Mouse (Mus musculus) layer of hippocampus, adult 9-11 months (tissue): ENCODE measurements at regions not wholly inside any gene's neighbourhood (a gene's known extent, or its start where the extent isn't known, plus 50 kb on each side); places are given as distances from the start of the nearest gene placed in this dataset.

Source experiments
- DNase-seq: peaks from one replicate; pipeline ENCODE4 v3.0.0; 2022

- DNase-seq, result no peak
Observed at GRCm38 (mm10) chr6:138956461-138957072, 298.2 kb upstream of the Igbp1b start.

- peak; percentile 43 for DNase-seq
Observed at GRCm38 (mm10) chr6:138950888-138951287, 292.5 kb upstream of the Igbp1b start.

GRCm38 (mm10) chr6:138946632-138947031 is 288.3 kb upstream of the Igbp1b start:
- no peak for DNase-seq

- DNase-seq, result peak; percentile 48
Observed at GRCm38 (mm10) chr6:138945432-138945831, 287.1 kb upstream of the Igbp1b start.

GRCm38 (mm10) chr6:138920161-138920560 is 261.8 kb upstream of the Igbp1b start:
- peak; percentile 43 for DNase-seq

- no peak for DNase-seq
Observed at GRCm38 (mm10) chr6:138919531-138919930, 261.2 kb upstream of the Igbp1b start.

GRCm38 (mm10) chr6:138914981-138915380 is 256.6 kb upstream of the Igbp1b start:
- peak; percentile 21 for DNase-seq

- DNase-seq, result peak; percentile 8
Observed at GRCm38 (mm10) chr6:138873610-138874009, 215.3 kb upstream of the Igbp1b start.

- DNase-seq, result peak; percentile 45
Observed at GRCm38 (mm10) chr6:138872495-138873415, 214.4 kb upstream of the Igbp1b start.

GRCm38 (mm10) chr6:138838043-138838442 is 179.7 kb upstream of the Igbp1b start:
- no peak for DNase-seq

- DNase-seq, result peak; percentile 51
Observed at GRCm38 (mm10) chr6:138834876-138835275, 176.5 kb upstream of the Igbp1b start.

- no peak for DNase-seq
Observed at GRCm38 (mm10) chr6:138801835-138802234, 143.5 kb upstream of the Igbp1b start.

- peak; percentile 47 for DNase-seq
Observed at GRCm38 (mm10) chr6:138800836-138801740, 142.7 kb upstream of the Igbp1b start.

GRCm38 (mm10) chr6:138794706-138795105 is 136.4 kb upstream of the Igbp1b start:
- DNase-seq, result no peak

- no peak for DNase-seq
Observed at GRCm38 (mm10) chr6:138792802-138793201, 134.5 kb upstream of the Igbp1b start.

GRCm38 (mm10) chr6:138782907-138783306 is 124.6 kb upstream of the Igbp1b start:
- DNase-seq, result no peak

- DNase-seq, result no peak
Observed at GRCm38 (mm10) chr6:138782470-138782869, 124.1 kb upstream of the Igbp1b start.

GRCm38 (mm10) chr6:138761991-138762390 is 103.6 kb upstream of the Igbp1b start:
- no peak for DNase-seq

GRCm38 (mm10) chr6:138754955-138755303 is 96.6 kb upstream of the Igbp1b start:
- no peak for DNase-seq

GRCm38 (mm10) chr6:138754302-138754954 is 96.1 kb upstream of the Igbp1b start:
- DNase-seq, result no peak

GRCm38 (mm10) chr6:138717698-138718097 is 59.4 kb upstream of the Igbp1b start:
- DNase-seq, result no peak
